Mouse (Mus musculus) B cell, adult 62 days (primary cell): ENCODE measurements around the gene Fam161b. TPM values are rescaled to one million over a fixed set of nuclear protein-coding genes. Genes with fewer than 3 reads are reported as not detected.

Experiments
- total RNA-seq: library from RNA; stranded (reverse); gene quantifications from 4 replicates; pipeline ENCODE4 v1.2.4, GENCODE M21; 2023

Gene Fam161b
- 1.4 to 2.8 TPM (median 2.6 TPM) in 4 replicates for total RNA-seq

GRCm38 (mm10) chr12:84361555-84362489 lies at the start of gene Fam161b, which contains the start of gene Coq6:
Fam161b (minus strand) TSS chr12:84361833.
Coq6 (plus strand) TSS chr12:84361657.

DNA sequence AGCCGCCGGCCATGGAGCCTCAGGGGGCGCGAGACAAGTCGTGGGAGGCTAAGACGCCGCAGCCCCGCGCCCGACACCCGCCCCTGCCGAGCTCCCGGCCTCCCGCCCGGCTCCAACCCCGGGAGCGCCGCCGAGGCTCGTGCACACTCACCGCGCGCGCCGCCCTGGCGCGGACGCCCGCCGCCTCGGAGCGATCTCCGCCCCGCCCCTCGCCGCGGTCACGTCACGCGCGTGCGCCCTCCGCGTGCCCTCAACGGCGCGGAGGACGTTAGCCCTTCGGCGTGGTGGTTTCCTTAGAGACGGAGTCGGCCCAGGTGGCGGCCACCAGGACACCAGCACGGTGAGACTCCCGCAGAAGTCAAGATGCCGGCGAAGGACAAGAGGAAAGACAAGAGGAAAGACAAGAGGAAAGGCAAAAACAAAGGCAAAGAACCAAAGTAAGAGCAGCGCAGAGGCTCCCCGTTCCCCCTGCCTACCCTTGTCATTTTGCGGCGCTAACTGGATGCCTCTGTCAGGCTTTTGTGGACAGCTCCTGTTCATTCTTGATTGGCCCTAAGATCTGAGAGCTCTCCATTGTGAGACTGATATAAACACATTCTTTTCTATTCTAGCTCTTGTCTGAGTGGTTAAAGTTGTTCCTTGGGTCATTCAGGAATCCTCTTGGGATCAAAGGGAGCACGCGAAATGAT lies 47.3 kb upstream of the Fam161b start, which contains the start of the genes Entpd5 and Bbof1:
Entpd5 (minus strand) TSS at position 211 of the 689 bp plus-strand sequence.
Bbof1 (plus strand) TSS at position 253 of the 689 bp plus-strand sequence.

GRCm38 (mm10) chr12:84316721-84317621 lies 44.7 kb downstream of the Fam161b start, which contains the start of gene Zfp410:
Zfp410 (plus strand) TSS chr12:84316852.

Other genes with a start within 250 kb of the Fam161b start
- gene Dnal1, start 247.5 kb downstream of the Fam161b start, total RNA-seq: 0.58 to 0.78 TPM (median 0.69 TPM) in 4 replicates
- 14.7 to 16.3 TPM (median 15.6 TPM) in 4 replicates for gene Pnma1, start 213.3 kb downstream of the Fam161b start, total RNA-seq
- 208 to 233 TPM (median 223 TPM) in 4 replicates for gene Elmsan1, start 143.0 kb downstream of the Fam161b start, total RNA-seq
- 18.9 to 24.7 TPM (median 22.6 TPM) in 4 replicates for gene Ptgr2, start 76.6 kb downstream of the Fam161b start, total RNA-seq
- 52.0 to 76.0 TPM (median 59.6 TPM) in 4 replicates for gene Zfp410, start 45.0 kb downstream of the Fam161b start, total RNA-seq
- 23.4 to 34.3 TPM (median 28.3 TPM) in 4 replicates for gene Coq6, start 176 bp downstream of the Fam161b start, total RNA-seq
- gene Entpd5, start 47.2 kb upstream of the Fam161b start, total RNA-seq: 26.8 to 33.3 TPM (median 29.1 TPM) in 4 replicates
- 0.77 to 1.7 TPM (median 1.6 TPM) in 4 replicates for gene Bbof1, start 47.2 kb upstream of the Fam161b start, total RNA-seq
- gene Rnf113a2, start 55.4 kb upstream of the Fam161b start, total RNA-seq: 45.3 to 47.8 TPM (median 46.1 TPM) in 4 replicates
- 6.7 to 11.9 TPM (median 7.9 TPM) in 4 replicates for gene Aldh6a1, start 89.2 kb upstream of the Fam161b start, total RNA-seq
- gene Lin52, start 89.6 kb upstream of the Fam161b start, total RNA-seq: 17.2 to 23.1 TPM (median 22.6 TPM) in 4 replicates
- not detected in 4 replicates for gene Vsx2, start 207.9 kb upstream of the Fam161b start, total RNA-seq